Mouse (Mus musculus): ENCODE data around the gene Aamp. TPM values are rescaled to one million over a fixed set of nuclear protein-coding genes. Genes with fewer than 3 reads are reported as not detected.

The Aamp gene
- total and polyA plus RNA-seq, 3 experiments = 108 to 172 (median 163) TPM

DNA sequence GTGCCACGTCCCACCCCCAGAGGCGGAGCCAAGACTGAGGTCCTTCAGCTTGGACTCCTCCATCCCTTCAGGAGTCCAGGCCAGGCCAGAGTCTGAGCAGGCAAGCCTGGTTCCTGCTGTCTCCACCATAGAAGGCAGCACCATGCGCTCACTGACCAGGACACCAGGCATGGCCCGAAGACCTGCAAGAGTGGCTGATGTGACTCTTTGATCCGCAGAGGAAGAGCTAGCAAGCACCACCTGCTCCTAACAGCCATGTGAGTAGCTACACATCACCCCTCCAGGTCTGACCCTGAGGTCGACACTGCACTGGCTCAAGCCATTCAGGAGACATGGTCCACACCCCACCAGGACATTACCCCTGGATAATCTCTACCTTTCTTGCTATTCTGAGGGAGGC lies 7.5 kb downstream of the Aamp start:
- Histone ChIP-seq H3K27ac (ENCODE audit: insufficient read depth, low read depth) (no peak overlapping the region), H3K27me3 (replicated peaks) (no peaks in the 10 kb centered on the region), H3K4me3 (replicated peaks in 1 of 3; ENCODE audit: low read depth in 2 of 3, low read length in 2 of 3, poor library complexity in 1 of 3) (no peak overlapping the region), H3K9me3 (replicated peaks; ENCODE audit: low read length) (no peaks in the 10 kb centered on the region), H3K9ac (ENCODE audit: insufficient read depth, low read depth) (no peak overlapping the region), H3K4me1 (ENCODE audit: control insufficient read depth in 1 of 2, insufficient read depth in 2 of 2) (peaks cover 9 to 24% of the 10 kb centered on the region in 2 experiments), H3K36me3 (replicated peaks in 1 of 2; ENCODE audit: control insufficient read depth in 1 of 2, insufficient read depth in 1 of 2, low read length in 1 of 2) (peaks cover 31 to 38% of the 10 kb centered on the region in 2 experiments), H3K79me2 (replicated peaks; ENCODE audit: control insufficient read depth, extremely low read depth, insufficient read depth, poor library complexity, severe bottlenecking) (no peaks in the 10 kb centered on the region), H3K4me2 (ENCODE audit: insufficient read depth, low read depth, poor library complexity, severe bottlenecking) (no peak overlapping the region)
- in situ Hi-C loops (cut with MboI; ENCODE audit: low pct_ligation_motif_present, low pct_unique_long_range_greater_than_20kb, low sequenced_read_pairs) (no loop called here), dilution Hi-C loops (cut with MboI; ENCODE audit: extremely low pct_ligation_motif_present, extremely low pct_unique_long_range_greater_than_20kb, low sequenced_read_pairs) (no loop called here)
- DNase-seq (ENCODE audit: extremely low read depth) = no peak
- no peak for TF ChIP-seq ETS1 (conservative IDR thresholded peaks at IDR 0.05; ENCODE audit: low read depth, low read length)
- TF ChIP-seq KAT2A (IDR thresholded peaks at IDR 0.05; ENCODE audit: insufficient replicate concordance, low read length) = no peak
- no peak for TF ChIP-seq ZMIZ1 (IDR thresholded peaks at IDR 0.05; ENCODE audit: low read depth, low read length)
- no peak for TF ChIP-seq ZKSCAN1 (IDR thresholded peaks at IDR 0.05; ENCODE audit: borderline replicate concordance, low read depth, low read length)
- TF ChIP-seq MAFK (IDR thresholded peaks at IDR 0.05; ENCODE audit: insufficient replicate concordance, low read length) = no peak
- TF ChIP-seq NELFE (IDR thresholded peaks at IDR 0.05; ENCODE audit: low read depth, low read length) = no peak
- TF ChIP-seq HCFC1 (IDR thresholded peaks at IDR 0.05; ENCODE audit: low read depth, low read length) = no peak

GRCm38 (mm10) chr1:74275015-74275414 lies 9.5 kb downstream of the Aamp start:
- no peak overlapping the region for H3K4me2 ChIP-seq (ENCODE audit: insufficient read depth, low read depth, poor library complexity, severe bottlenecking)
- H3K4me3 ChIP-seq (replicated peaks in 1 of 3; ENCODE audit: low read depth in 2 of 3, low read length in 2 of 3, poor library complexity in 1 of 3) = no peak overlapping the region
- peaks cover 11 to 28% of the 10 kb centered on the region in 2 experiments for H3K36me3 ChIP-seq (replicated peaks in 1 of 2; ENCODE audit: control insufficient read depth in 1 of 2, insufficient read depth in 1 of 2, low read length in 1 of 2)
- no peak for DNase-seq (ENCODE audit: extremely low read depth)
- TF ChIP-seq MXI1 (IDR thresholded peaks at IDR 0.05; ENCODE audit: low read depth, low read length) (no peak), ZNF384 (IDR thresholded peaks at IDR 0.05; ENCODE audit: low read depth, low read length) (no peak), SIN3A (IDR thresholded peaks at IDR 0.05; ENCODE audit: low read length) (no peak), TBP (conservative IDR thresholded peaks at IDR 0.05; ENCODE audit: low read depth, low read length) (no peak), JUN (IDR thresholded peaks at IDR 0.05; ENCODE audit: insufficient read depth, low read depth, low read length) (no peak), TCF12 (IDR thresholded peaks at IDR 0.05; ENCODE audit: low read depth, low read length) (no peak), NRF1 (IDR thresholded peaks at IDR 0.05; ENCODE audit: low read depth, low read length) (no peak), POLR2AphosphoS2 (IDR thresholded peaks at IDR 0.05; ENCODE audit: low read depth, low read length) (no peak), EP300 (IDR thresholded peaks at IDR 0.05; ENCODE audit: low read length) (no peak), UBTF (IDR thresholded peaks at IDR 0.05; ENCODE audit: low read depth, low read length) (no peak), ZKSCAN1 (IDR thresholded peaks at IDR 0.05; ENCODE audit: borderline replicate concordance, low read depth, low read length) (no peak), MYC (IDR thresholded peaks at IDR 0.05; ENCODE audit: low read depth, low read length) (no peak), ZMIZ1 (IDR thresholded peaks at IDR 0.05; ENCODE audit: low read depth, low read length) (no peak), E2F4 (IDR thresholded peaks at IDR 0.05; ENCODE audit: insufficient replicate concordance, low read depth, low read length) (no peak), ETS1 (conservative IDR thresholded peaks at IDR 0.05; ENCODE audit: low read depth, low read length) (no peak), CHD2 (IDR thresholded peaks at IDR 0.05; ENCODE audit: low read length) (no peak), BHLHE40 (IDR thresholded peaks at IDR 0.05; ENCODE audit: low read depth, low read length) (no peak), JUND (conservative IDR thresholded peaks at IDR 0.05; ENCODE audit: low read depth, low read length) (no peak), RCOR1 (conservative IDR thresholded peaks at IDR 0.05; ENCODE audit: low read depth, low read length) (no peak), MAX (IDR thresholded peaks at IDR 0.05; ENCODE audit: low read length) (no peak)
- H3K27me3 ChIP-seq (replicated peaks) = no peaks in the 10 kb centered on the region
- H3K9me3 ChIP-seq (replicated peaks; ENCODE audit: low read length) = no peaks in the 10 kb centered on the region
- dilution Hi-C loops (cut with MboI; ENCODE audit: extremely low pct_ligation_motif_present, extremely low pct_unique_long_range_greater_than_20kb, low sequenced_read_pairs) (no loop called here), in situ Hi-C loops (cut with MboI; ENCODE audit: low pct_ligation_motif_present, low pct_unique_long_range_greater_than_20kb, low sequenced_read_pairs) (no loop called here)
- peaks cover 9 to 15% of the 10 kb centered on the region in 2 experiments for H3K4me1 ChIP-seq (ENCODE audit: control insufficient read depth in 1 of 2, insufficient read depth in 2 of 2)
- H3K79me2 ChIP-seq (replicated peaks; ENCODE audit: control insufficient read depth, extremely low read depth, insufficient read depth, poor library complexity, severe bottlenecking) = no peaks in the 10 kb centered on the region
- no peak overlapping the region for H3K9ac ChIP-seq (ENCODE audit: insufficient read depth, low read depth)
- H3K27ac ChIP-seq (ENCODE audit: insufficient read depth, low read depth) = no peak overlapping the region

Data from CH12.LX (cell line).